Mouse (Mus musculus) Muller cell, postnatal 12 days (primary cell): ENCODE results near the gene Pla2g4e.
A peak's percentile ranks its signal among the peaks of the same experiment; 100 is the strongest.

ENCODE experiments used
- DNase-seq: peaks from one replicate; pipeline ENCODE4 v3.0.0-alpha.2; 2015; ENCODE audit errors: inconsistent ontology term

Gene Pla2g4e

GRCm38 (mm10) chr2:120124096-120124495 is 121.0 kb downstream of the Pla2g4e start:
- DNase-seq: peak; percentile 27

- DNase-seq: no peak
These were observed 122.2 kb downstream of the Pla2g4e start for GRCm38 (mm10) chr2:120122983-120123382.

GRCm38 (mm10) chr2:120117346-120117745 is 127.8 kb downstream of the Pla2g4e start:
- DNase-seq: no peak
